Mouse (Mus musculus): ENCODE measurements around the gene Ctnnal1.

The Ctnnal1 gene

DNA sequence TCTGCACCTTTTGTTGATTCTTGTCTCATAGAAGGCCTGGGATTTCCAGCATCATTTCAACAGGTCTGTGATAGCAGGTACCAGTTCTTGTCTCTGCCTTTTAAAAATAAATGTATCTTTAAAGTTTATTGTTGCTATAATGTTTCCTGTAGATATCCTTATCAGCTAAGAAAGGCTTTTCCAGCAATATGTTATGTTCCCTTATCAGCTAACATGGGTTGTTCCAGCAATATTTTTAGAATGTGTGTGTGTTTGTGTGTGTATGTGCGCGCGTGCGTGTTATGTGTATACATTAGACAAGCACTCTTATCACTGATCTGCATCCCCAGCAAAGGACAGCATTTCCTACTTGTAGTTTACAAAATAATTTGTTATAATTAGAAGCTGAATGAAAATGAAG is 3.4 kb downstream of the Ctnnal1 start:
- no peak for DNase-seq (ENCODE audit: low spot score in 2 of 2)

DNA sequence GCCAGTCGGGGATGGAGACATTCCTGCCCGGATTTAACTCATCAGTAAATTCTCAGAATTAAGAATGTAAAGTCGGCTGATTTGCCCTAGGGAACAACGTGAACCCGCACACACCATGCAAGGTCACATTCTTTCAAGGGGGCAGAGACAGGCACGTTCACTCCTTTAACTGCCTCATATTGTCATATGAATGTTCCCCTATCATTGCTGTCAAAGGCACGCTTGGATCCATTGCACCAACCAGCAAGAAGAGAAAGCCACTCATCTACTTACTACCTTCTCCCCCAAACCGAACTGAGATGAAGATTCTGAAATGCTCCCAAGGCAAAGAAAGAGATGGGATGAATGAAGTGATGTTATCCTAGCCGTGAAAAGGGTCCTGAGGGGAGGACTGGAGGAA is 6.3 kb downstream of the Ctnnal1 start:
- no peak for DNase-seq (ENCODE audit: low spot score in 2 of 2)

DNA sequence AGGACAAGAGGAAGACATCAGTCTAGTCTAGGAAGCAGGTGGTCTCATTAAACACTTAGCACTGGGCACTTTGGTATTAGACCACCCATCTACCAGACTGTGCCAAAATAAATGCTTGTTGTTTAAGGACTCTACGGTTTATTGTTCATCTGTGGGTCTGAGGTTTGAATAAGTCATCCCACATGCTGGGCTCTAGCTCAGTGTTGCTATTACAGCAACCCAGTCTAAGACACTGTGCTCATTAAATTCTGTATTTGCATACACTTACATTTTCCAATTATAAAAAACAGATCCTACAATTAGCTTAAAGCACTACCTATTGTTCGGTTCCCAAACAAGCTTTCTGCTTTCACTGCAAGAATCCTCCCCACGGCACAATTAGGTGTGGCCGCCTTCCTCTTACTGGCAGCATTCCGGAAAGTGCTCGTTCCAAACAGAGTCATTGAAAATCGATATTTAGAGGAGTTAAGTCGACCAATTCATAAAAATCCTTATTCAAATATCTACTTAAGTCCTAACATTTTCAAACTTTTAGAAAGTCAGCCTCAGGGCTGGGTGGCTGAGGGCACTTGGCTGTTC is 8.5 kb downstream of the Ctnnal1 start:
- DNase-seq (ENCODE audit: low spot score in 2 of 2), result no peak

DNA sequence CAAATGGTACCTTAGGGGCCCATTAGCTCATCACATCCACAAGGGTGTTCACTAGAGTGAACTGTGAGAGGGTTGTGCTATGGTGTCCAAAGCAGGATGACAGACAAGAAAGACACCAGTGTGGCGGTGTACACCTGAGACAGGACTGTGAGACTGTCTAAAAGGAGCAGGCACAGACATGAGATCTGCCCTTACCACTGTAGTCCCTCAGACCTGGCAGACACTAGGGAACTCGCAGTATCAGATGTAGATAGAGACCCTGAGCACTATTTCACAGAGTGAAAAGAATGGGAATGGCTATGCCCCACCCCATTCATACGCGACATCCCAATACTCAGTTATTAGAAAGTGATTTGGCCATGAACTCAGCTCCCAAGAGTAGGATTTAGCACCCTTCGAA is 9.1 kb downstream of the Ctnnal1 start:
- no peak for DNase-seq (ENCODE audit: low spot score in 2 of 2)

DNA sequence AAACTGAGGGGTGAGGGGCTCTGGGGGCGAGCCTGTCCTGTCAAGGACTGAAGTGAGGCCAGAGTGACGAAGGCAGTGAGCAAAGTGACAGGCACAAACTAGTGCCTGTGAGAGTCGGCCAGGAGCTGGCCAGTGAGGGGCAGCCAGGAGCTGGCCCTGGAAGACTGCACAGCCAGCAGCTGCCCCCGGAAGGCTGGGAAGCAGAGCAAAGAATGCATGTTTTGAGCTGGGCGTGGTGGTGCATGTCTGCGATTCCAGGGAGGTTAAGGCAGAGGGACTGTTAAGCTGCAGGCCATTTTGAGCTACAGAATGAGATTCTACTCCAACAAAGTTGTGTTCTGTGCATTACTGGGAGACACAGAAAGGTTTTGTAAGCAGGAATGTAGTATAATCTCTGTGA is 14.3 kb downstream of the Ctnnal1 start:
- no peak for DNase-seq (ENCODE audit: low spot score in 2 of 2)

DNA sequence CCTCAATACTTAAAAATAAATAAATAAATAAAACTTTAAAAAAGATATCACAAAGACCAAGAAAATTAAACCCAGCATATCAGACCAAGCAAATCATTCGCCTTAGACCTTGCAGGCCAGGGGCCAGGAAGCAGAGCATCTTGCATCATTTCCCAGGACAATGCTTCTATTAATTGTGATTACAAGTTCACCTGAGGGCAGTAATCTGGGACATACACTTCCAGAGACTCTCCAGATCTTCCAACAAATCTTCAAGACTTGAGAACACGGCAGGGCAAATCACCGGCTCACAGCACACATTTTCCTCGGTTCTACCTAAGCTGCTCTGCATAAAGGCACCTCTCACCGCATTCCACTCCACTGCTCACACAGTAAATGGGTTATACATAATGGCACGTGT is 16.9 kb downstream of the Ctnnal1 start:
- no peak for DNase-seq (ENCODE audit: low spot score in 2 of 2)

DNA sequence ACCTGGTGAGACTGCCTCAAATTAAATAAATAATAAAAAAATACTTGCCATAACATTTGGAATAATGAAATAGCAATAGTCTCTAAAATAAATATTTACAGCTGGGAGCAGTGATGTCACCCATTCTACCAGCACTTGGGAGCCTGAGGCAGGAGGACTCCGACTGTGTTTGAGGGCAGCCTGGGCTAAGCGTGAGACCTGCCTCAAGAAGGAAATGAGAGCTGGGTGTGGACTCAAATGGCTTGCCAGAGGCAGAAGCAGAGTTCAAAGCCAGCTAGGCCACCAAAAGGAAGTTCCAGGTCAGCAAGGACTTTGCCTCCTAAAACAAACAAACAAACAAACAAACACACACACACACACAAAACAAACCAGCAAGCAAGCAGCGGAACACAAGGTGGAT is 17.6 kb downstream of the Ctnnal1 start:
- DNase-seq (ENCODE audit: low spot score in 2 of 2), result no peak

DNA sequence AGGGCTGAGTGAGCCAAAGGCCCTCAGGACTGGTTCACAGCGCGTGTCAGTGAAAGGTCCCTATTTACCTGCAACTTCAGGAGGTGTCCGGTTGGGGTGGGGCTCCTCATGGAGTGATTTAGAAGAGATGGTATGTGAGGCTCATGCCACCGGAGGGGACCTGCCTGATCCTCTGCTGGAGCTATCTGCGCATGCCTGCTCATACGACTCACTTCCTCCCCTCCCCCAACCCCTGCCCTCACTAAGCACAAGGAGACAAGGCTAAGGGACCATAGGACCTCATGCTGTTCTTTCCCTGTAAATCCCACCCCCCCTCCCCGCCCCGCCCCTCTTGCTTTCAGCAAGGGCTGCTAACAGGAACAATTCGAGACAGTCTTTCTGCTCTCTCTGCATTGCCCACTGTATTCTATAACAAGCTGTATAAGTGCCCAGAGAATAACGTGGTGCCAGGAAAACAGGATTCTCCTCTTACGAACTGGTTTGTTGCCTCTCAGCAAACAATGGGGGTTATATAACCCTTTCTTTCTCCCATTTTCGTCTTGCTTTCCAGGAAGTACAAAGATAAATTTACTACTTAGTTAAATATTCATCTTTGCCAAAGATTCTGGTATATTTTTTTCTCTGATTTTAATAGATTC is 19.0 kb downstream of the Ctnnal1 start:
- DNase-seq (ENCODE audit: low spot score in 2 of 2), result no peak

DNA sequence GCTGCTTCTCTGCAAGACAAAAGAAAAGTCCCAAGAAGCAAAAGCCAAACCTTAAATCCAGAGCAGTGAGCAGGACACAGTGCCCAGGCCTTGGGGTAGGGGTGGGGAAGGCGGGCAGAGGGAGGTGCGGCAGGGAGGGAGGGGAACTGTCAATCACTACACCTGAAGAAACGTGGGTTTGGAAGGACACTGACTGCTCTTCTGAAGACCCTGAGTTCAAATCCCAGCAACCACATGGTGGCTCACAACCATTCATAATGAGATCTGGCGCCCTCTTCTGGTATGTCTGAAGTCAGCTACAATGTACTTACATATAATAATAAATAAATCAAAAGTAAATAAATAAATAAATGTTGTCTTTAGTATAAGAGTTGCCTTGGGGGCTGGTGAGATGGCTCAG is 20.1 kb downstream of the Ctnnal1 start:
- DNase-seq (ENCODE audit: low spot score in 2 of 2), result no peak

DNA sequence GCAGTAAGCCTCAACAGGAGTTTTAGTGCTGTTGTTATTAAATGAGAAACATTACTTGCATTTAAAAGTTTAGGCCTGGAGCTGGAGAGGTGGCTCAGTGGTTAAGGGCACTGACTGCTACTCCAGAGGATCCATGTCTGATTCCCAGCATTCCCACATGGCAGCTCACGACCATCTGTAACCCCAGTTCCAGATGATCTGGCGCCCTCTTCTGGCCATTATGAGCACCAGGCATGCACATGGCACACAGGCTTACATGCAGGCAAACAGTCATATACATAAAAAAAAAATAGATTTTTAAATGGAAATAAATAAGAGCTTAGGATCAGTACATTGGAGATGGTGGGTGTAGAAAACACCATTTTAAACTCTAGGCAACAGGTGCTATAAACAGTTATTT is 21.0 kb downstream of the Ctnnal1 start:
- no peak for DNase-seq (ENCODE audit: low spot score in 2 of 2)

DNA sequence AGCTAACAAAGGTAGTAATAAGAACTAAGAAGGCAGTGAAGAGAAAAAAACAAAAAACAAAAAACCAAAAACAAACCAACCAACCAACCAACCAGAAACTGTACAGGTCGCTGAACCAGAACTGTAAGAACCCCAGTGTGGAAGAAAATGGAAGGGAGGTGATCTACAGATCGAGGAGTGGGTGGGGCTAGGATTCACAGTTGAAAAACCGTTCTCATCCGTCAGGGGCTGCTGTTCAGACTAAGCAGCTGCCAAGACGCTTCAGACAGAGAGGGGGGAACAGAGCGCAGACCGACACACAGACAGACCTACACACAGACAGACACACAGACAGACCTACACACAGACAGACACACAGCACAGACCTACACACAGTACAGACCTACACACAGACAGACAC is 22.5 kb downstream of the Ctnnal1 start:
- no peak for DNase-seq (ENCODE audit: low spot score in 2 of 2)

DNA sequence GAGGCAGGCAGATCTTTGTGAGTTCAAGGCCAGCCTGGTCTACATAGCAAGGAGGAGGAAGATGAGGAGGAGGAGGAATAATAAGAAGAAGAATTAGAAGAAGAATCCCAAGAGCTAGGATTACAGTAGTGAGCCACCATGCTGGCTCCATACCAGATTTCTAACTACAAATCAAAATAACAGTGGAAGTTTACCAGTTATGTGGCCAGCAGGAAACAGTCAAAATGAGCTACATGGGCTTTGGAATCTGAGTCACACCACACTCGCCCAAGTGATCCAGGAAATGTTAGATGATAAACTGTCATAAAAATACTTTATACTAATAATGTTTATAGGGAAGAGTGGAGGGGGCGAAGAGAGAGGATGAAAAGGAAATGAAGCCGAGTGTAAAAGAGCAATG is 24.7 kb downstream of the Ctnnal1 start:
- DNase-seq (ENCODE audit: low spot score in 2 of 2), result no peak

DNA sequence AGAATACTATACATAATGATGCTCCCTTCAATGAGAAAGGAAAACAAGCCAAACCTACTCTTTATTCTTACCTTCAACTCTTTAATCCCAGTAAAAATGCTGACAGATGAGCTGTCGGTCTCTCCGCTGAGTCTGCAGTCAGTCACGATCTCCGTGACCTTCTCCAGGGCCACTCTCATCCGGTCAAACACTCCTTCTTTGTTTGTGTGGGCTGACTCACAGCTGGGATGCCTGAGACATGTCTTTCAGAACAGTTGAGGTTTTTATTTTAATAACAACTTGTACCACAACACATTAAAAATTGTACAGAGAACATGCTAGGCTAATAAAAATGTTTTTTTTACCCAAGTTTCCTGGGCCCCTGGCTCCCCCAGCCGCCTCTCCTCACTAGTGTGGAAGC is 27.3 kb downstream of the Ctnnal1 start:
- no peak for DNase-seq (ENCODE audit: low spot score in 2 of 2)

DNA sequence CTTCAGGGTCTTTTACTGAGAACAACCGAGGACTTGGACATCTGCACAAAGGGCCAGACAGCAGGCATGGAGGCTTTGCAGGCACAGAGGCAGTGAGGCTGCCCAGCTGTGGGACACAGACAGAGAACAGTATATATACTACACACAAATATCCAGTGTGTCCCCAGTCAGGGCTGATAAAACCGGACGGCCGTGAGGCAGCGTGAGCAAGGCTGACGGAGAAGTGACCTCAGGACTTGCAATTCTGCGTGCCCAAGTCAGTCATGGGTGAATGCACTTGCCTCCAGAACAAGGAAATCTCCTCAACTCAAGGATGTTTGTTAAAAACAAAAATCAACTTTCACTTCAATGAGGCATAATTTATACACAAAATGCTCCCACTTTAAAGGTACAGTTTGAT is 33.0 kb downstream of the Ctnnal1 start:
- no peak for DNase-seq (ENCODE audit: low spot score in 2 of 2)

DNA sequence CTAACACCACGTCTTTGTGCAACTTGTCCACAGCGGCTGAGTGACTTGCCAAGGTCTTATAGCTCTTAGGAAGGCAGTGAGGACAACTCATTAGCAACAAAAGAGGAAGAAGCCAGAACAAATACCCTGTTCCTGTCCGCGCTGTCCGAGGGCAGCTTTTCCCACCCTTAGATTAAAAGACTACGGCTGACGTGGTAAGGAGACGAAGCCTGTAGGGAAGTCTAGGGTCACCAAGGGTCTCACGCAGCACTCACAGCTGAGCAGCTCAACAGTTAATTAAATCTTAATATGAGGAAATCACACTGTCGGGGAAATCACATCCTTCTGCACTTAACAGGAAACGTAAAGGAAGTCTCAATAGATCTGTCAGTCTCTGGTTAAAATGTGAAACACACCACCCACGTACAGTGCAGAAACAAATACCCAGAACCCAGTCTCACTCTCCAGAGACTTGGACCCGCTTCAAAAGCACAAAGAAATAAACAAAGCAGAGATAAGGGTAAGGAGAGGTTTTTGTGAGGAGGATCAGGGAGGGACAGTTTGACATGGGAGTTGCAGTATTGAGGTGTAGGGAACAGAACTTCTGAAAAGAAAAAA is 33.9 kb downstream of the Ctnnal1 start:
- no peak for DNase-seq (ENCODE audit: low spot score in 2 of 2)

DNA sequence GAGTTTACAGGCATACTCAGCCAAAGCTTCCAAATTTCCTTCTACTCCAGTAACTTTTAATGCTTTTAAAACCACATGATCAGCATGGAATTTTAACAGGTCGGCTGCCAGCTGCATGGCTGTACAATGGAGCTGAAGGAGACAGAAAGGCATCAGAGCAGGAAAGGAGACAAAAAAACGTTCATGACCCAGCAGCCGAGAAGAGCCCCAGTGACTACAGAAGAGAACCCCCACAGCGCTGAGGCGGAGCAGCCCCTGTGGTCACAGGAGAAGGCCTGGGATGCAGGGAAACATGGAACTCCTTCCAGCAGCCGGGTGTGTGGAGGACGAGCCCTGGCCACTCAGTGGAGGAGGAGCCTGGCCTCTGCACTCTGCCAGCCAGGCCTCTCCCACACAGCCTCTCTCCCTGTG is 35.5 kb downstream of the Ctnnal1 start:
- peak in 1 of 2 experiments; percentile 40 for DNase-seq (ENCODE audit: low spot score in 2 of 2)

DNA sequence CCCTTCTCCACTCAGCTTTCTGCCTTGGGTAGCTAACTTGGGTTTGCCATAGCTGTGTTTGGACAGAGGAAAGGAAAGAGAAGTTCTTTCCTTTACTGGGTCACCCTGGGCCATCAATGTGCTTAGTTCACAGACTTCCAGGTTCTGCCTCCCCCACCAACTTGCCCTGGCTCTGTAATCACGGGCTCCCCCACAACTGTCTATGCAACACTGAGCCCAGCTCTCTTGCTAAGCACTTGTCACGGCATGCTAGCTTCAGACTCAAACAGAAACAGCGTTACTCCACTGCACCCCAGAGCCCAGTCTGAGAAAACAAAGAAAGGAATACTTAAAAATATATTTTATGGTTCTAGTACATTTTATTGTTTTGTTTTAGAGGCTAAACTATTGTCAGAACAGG is 36.1 kb downstream of the Ctnnal1 start:
- DNase-seq (ENCODE audit: low spot score in 2 of 2), result no peak

DNA sequence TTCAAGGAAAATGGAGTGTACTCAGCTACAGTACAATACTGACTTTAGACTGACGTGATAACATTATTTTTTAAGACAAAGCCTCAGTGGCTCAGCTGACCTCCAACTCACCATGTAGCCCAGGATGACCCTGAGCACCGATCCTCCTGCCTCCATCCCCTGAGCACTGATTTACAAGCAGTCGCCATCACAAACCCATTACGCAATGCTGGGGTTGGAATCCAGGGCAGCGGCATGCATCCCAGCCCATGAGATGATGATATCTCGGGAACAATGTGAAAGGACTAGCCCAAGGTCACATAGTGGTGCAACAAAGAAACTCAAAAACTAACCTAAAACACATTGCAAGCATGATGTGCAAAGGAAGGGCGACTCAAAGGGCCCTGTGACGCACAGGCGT is 40.8 kb downstream of the Ctnnal1 start:
- no peak for DNase-seq (ENCODE audit: low spot score in 2 of 2)

DNA sequence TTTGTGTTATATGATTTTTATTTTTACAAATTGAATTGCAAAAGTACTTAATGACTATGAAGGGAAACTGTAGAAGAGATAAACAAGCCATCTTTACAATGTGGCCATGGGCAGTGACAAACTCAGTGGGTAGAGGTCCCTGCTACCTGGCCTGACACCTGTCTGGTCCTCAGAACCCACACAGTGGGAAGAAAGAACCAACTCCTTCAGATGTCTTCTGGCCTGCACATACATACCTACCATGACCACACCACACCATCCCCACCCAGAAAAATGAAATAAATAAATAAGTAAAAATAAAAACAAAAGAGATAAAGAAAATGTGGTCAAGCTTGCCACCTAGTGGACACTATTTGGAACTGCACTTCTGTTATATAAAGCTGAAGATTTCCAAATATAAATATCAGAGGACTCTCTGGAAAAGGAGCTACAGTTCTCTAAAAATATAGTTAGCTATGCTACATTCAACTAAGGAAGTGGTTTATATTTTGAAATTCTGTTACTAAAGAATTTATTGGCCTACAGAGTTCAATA is 44.9 kb downstream of the Ctnnal1 start:
- DNase-seq (ENCODE audit: low spot score in 2 of 2), result no peak

DNA sequence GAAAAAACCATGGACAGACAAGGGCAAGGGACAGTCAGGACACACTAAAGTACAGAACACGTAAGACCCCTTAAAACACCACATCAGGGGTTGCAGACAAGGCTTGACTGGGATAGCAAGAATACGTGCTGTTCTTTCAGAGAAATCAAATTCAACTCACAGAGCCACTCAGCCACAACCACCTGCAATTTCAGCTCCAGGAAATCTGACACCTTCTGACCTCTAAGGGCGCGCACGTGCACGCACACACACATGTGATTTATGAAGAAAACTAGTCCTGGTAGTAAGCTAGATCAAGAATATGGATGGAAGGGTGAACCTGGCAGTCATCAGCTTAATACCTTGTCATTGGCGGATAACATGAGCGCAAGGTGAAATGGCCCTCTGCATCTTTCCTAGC is 49.9 kb downstream of the Ctnnal1 start:
- no peak for DNase-seq (ENCODE audit: low spot score in 2 of 2)

DNA sequence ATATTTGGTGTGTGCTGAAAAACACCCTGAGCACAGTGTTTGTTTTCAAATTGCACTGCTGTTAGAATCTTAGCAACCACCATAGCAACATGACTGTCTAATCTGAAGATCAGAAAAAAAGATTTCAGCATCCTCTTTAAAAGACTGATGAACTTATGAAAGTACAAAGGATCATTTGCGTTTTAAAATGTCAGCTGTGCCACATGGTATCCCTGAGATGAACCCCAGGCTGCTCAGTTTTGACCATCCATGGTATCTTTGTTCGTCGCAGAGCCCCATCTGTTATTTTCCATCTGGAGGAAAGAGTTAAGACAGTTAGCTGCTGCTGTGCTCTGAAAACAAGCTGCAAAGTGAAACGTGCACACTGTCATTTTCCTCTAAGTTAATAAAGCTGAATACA is 52.9 kb downstream of the Ctnnal1 start:
- no peak for DNase-seq (ENCODE audit: low spot score in 2 of 2)

DNA sequence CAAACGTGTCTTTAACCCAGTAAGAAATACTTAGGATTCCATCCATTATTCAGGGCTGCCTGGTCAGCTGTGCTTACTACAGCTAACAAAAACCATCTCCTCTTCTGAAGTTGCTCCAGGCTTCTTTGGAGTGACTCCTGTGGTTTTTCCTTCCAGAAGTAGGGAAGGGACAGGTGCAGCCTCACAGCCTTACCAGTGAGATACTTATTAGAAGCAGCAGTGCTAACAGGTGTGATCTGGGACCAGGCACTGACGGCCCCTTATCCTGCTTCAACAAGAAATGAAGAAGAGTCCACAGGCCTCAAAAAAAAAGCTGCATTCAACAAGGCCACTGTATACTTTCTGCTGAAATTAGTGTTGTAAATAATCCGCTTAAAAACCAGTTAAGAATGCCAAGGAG is 53.3 kb downstream of the Ctnnal1 start:
- DNase-seq (ENCODE audit: low spot score in 2 of 2), result no peak

DNA sequence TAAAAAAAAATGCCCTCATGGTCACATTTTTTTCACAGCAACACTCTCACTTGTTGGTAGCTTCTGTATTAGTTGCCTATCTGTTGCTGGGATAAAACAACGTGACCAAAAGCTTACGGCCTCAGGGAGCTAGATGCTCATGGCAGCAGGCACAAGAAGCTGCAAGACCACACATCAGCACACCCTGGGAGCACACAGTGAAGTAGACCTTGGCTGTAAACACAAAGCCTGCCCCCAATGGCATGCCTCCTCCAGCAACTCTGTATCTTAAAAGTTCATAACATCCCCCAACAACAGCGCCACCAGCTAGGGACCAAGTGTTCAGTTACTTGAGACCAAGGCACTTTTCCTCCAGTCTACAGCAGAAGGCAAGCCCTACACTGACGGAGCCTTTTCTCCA is 55.9 kb downstream of the Ctnnal1 start:
- no peak for DNase-seq (ENCODE audit: low spot score in 2 of 2)
